Mouse (Mus musculus) brain, adult 10 weeks (tissue): ENCODE results near the gene Mettl3. TPM values are rescaled to one million over a fixed set of nuclear protein-coding genes. Genes with fewer than 3 reads are reported as not detected.

Source experiments
- polyA plus RNA-seq: library from polyadenylated mRNA; stranded (reverse); fragments of 350-450 nt; fragmentation: Illumina TruSeq; extraction: RNeasy Lipid Tissue Mini Kit (QIAGEN cat#74804); gene quantifications from one replicate; pipeline ENCODE4 v1.2.3, GENCODE M21; 2015; ENCODE audit warnings: low read depth, low replicate concordance

Mettl3 gene
- polyA plus RNA-seq: 34.0 TPM

GRCm38 (mm10) chr14:52304644-52305271, at the start of gene Mettl3:
Gene Mettl3, minus strand, starts transcription at chr14:52305128.

GRCm38 (mm10) chr14:52327910-52328812, 23.2 kb upstream of the Mettl3 start, which contains the start of gene Sall2:
Gene Sall2, minus strand, starts transcription at chr14:52328762.

GRCm38 (mm10) chr14:52278932-52279746, 25.8 kb downstream of the Mettl3 start, which contains the start of the genes Tox4 and Rab2b:
Gene Tox4, plus strand, starts transcription at chr14:52279146.
Gene Rab2b, minus strand, starts transcription at chr14:52279545.

GRCm38 (mm10) chr14:52257484-52258213, 47.3 kb downstream of the Mettl3 start, which contains the start of gene Chd8:
Gene Chd8, minus strand, starts transcription at chr14:52257780.

Other genes starting within 250 kb of the Mettl3 start
- gene Hnrnpc, start 201.1 kb downstream of the Mettl3 start, polyA plus RNA-seq: 311 TPM
- gene Rpgrip1, start 194.4 kb downstream of the Mettl3 start, polyA plus RNA-seq: 2.6 TPM
- 28.1 TPM for gene Supt16, start 107.7 kb downstream of the Mettl3 start, polyA plus RNA-seq
- gene Chd8, start 47.3 kb downstream of the Mettl3 start, polyA plus RNA-seq: 54.5 TPM
- gene Tox4, start 26.0 kb downstream of the Mettl3 start, polyA plus RNA-seq: 46.7 TPM
- 35.5 TPM for gene Rab2b, start 25.6 kb downstream of the Mettl3 start, polyA plus RNA-seq
- gene Sall2, start 23.6 kb upstream of the Mettl3 start, polyA plus RNA-seq: 31.0 TPM
- gene Olfr1513, start 51.3 kb upstream of the Mettl3 start, polyA plus RNA-seq: not detected
- not detected for gene Olfr1512, start 74.0 kb upstream of the Mettl3 start, polyA plus RNA-seq
- not detected for gene Olfr1511, start 92.3 kb upstream of the Mettl3 start, polyA plus RNA-seq
- gene Olfr1510, start 109.2 kb upstream of the Mettl3 start, polyA plus RNA-seq: not detected
- not detected for gene Olfr1509, start 137.9 kb upstream of the Mettl3 start, polyA plus RNA-seq
- gene Olfr1508, start 162.4 kb upstream of the Mettl3 start, polyA plus RNA-seq: not detected
- not detected for gene Olfr1507, start 190.6 kb upstream of the Mettl3 start, polyA plus RNA-seq